Mouse (Mus musculus): ENCODE data around the gene Dars.
A peak's percentile ranks its signal among the peaks of the same experiment; 100 is the strongest.

Gene Dars

GRCm38 (mm10) chr1:128416584-128417532 is at the start of gene Dars:
Gene Dars (minus strand): TSS chr1:128417368.
- peak; percentile 92 for ATAC-seq (ENCODE audit: low TSS enrichment)

DNA sequence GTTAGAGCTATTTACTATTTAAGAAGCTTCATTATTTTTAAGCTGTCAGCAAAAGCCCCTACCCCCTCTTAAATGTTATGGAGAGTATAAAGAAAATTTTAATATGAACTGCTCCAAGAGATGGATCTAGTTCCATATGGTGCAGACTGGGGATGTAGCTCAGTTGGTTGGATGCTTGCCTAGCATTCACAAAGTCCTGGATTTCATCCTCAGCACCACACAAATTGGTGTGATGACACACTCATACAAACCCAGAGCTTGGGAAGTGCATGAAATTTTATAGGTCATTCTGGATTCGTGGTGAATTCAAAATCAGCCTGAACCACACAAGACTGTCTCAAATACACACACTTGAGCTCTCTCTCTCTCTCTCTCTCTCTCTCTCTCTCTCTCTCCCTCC is 49.7 kb upstream of the Dars start:
- ATAC-seq (ENCODE audit: low TSS enrichment), result peak; percentile 99

DNA sequence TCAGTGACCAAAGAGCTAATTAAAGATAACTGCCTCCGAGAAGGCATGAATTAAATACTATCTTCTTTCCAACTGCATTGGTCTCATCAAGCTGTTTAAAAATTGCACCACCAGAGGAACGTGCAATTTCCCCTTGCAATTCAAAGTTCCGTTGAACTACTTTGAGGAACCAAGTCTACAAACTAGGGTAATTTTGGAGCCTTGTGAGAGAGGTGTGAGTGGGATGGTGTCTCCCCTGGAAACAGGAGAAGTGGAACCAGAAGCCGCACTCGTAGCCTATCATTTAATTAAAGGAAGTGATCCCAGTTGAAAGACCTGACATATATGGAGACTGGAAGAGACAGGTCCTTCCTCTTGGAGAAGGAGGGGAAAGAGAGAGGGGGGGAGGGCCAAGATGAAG is 46.3 kb upstream of the Dars start:
- ATAC-seq (ENCODE audit: low TSS enrichment), result no peak

DNA sequence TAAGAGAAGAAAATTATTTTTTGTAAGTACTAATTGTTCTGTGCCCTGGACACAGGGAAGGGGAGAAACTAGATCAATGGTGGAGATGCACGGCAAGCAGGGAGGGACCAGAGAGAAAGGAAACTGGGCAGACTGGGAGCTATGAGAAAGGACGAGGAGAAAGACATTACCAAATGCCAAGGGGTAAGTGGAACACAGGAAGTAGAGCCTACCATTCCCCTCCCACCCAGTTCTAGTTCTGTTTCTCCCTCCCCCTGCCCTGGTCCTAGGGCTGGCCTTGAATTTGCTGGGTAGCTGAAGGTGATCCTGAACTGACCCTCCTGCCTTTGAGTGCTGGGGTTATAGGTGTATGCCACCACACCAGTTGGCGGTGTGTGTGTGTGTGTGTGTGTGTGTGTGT is 45.2 kb upstream of the Dars start:
- ATAC-seq (ENCODE audit: low TSS enrichment), result no peak

GRCm38 (mm10) chr1:128460780-128461179 is 43.6 kb upstream of the Dars start:
- no peak for ATAC-seq (ENCODE audit: low TSS enrichment)

- no peak for ATAC-seq (ENCODE audit: low TSS enrichment)
Measured at GRCm38 (mm10) chr1:128459439-128459838, 42.3 kb upstream of the Dars start.

GRCm38 (mm10) chr1:128459011-128459410 is 41.8 kb upstream of the Dars start:
- no peak for ATAC-seq (ENCODE audit: low TSS enrichment)

GRCm38 (mm10) chr1:128456844-128457445 is 39.8 kb upstream of the Dars start:
- ATAC-seq (ENCODE audit: low TSS enrichment), result no peak

DNA sequence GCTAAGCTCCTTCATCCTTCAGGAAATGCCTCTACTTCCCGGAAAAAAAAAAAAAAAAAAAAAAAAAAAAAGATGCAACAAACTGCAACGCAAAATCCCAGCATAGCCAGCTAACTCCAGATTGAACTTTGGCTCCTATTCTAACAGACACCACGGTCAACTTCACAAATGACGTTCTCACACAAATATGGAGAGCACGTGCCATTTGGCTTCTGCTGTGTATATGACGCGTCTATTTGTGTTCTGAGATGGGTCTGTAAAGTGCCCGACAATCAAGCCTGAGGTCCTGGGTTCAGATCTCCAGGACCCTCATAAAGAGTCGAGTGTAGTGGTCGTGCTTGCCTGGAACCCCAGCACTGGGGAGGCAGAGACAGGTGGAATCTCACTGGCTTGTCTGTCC is 39.1 kb upstream of the Dars start:
- ATAC-seq (ENCODE audit: low TSS enrichment), result no peak

- no peak for ATAC-seq (ENCODE audit: low TSS enrichment)
Measured at GRCm38 (mm10) chr1:128452210-128452609, 35.0 kb upstream of the Dars start.

DNA sequence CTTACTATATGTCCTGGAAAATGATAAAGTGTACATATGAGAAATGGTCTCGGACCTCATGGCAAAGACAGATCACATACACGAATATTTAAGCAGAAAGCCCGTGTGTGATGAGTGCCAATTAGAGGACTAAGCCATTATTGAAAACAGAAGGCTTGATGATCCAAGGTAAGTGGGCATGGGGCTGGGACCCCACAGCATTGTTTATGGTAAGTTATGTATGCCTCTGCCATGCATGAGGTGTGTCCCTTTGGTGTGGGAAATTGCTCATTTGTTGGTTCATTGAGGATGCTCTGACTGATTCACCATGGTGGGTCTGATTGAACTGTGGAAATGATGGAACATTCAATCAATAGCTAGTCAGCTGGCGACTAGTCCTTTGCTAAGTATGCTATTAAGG is 34.0 kb upstream of the Dars start:
- ATAC-seq (ENCODE audit: low TSS enrichment), result no peak

GRCm38 (mm10) chr1:128447206-128447902 is 30.2 kb upstream of the Dars start:
- no peak for ATAC-seq (ENCODE audit: low TSS enrichment)

DNA sequence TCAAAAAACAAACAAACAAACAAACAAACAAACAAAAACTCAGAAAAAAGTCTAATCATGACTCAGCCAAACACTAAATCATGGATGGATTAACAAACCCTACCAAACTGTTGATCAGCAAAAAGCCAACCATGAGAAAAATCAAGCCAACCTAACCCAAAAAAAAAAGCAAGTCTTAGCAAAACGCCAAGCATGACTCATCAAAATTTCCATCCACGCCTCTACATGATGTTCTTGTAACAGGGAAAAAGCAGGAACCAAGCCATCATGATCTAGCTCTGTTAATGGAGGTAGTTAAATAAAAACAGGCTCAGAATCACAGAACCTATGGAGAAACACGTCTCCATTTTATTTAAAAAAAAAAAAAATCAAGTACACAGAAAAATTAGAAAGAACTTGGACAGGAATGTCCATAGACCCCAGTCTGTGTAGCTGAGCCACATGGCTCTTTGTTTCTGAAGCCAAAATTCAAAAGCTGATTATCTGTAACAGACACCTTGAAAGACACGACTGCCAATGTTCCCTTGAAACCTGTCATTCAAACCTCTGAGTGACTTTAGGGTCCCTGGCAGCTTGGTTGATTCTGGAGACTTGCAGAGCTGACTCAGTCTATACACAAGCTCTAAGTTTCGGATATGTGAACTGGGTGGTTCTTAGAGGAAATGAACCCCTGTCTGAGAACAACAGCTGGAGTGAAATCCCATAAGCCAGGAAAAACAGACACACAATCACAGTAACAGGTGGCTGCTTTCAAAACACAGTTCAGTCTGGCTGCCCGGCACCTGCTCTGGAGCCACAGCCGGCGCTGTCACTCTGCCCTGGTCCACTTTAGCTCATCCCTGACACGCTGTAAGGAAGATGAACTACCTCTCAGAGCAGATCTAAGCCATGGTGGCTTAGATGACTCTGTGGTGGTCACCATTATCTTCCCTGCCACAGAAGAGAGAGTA is 27.0 kb upstream of the Dars start:
- ATAC-seq (ENCODE audit: low TSS enrichment), result peak; percentile 62; the same call in 1 of the 2 replicates

DNA sequence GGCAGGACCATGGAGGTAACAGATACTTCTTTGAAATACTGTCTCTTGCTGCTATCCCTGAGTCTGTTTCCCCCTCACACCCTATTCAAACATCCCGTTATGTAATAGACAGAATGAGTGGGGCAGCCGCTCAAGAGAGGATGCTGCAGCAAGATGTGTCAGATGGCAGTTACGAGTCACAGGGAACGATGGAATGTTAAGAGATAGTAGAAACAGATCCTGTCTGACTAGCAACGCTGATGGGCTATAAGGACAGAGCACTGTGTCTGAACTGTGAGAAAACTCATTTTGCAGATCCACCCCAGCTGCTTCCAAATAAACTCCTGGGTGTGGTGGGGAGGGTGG is 23.9 kb upstream of the Dars start:
- ATAC-seq (ENCODE audit: low TSS enrichment), result peak; percentile 91

GRCm38 (mm10) chr1:128440386-128441128 is 23.4 kb upstream of the Dars start:
- ATAC-seq (ENCODE audit: low TSS enrichment), result peak; percentile 33

GRCm38 (mm10) chr1:128439618-128440017 is 22.4 kb upstream of the Dars start:
- no peak for ATAC-seq (ENCODE audit: low TSS enrichment)

DNA sequence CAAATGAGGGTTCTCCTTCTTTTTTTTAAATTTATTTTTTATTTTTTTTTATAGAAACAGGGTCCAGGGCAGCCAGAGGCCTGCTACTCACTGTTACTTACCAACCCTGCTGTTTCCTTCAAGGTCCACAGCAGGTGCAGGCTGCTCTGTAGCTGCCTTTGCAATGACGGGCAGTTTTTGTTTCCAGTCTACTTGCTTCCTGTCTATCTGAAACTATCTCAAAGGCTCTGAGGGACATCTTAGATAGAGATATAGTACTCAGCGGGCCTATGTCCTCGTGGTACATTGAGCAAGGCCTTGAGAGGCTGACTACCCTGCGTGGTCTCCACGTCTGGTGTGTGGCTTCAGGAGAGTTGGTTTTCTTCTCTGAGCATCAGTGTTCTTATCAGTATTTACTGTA is 21.4 kb upstream of the Dars start:
- no peak for ATAC-seq (ENCODE audit: low TSS enrichment)

DNA sequence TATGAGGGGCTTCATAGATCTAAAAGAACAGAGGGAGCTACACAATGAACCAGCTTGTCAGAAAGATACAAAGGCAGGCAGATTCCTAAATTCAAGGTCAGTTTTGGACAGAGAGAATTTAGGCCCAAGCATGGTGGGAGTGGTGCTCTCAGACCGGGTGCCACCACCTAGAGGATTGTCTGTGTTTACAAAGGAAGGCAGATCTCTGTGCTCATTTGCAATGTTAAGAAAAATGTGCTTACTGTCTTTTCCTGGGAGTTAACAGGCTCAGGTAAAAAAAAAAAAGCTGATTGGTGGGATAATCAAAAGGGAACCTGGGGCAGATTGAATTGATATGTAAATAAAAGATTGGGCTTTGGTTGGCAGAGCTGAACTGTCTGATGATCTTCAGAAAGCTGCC is 20.1 kb upstream of the Dars start:
- ATAC-seq (ENCODE audit: low TSS enrichment), result no peak

- no peak for ATAC-seq (ENCODE audit: low TSS enrichment)
Measured at GRCm38 (mm10) chr1:128436015-128436414, 18.8 kb upstream of the Dars start.

GRCm38 (mm10) chr1:128435551-128435950 is 18.4 kb upstream of the Dars start:
- ATAC-seq (ENCODE audit: low TSS enrichment), result no peak

DNA sequence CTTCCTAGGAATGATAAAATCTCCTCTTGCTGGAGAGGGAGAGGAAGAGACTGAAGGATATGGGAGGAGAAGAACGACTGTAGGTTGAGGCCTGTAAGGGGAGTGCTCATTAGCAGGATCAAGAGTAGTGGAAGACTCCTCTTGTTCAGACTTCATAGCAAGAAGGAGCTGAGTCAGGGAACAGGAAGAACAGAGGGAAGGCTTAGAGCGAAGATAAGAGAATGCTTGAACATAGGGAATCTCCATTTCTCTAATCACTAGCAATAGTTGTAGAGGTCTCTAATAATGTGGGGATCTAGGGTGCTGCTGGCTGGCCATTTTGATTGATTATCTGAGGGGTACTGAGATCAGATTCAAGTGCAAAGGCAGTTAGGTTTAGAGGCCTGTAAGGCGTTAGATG is 7.8 kb upstream of the Dars start:
- ATAC-seq (ENCODE audit: low TSS enrichment), result no peak
